Mouse (Mus musculus): ENCODE measurements around the gene Rpl13.

DNA sequence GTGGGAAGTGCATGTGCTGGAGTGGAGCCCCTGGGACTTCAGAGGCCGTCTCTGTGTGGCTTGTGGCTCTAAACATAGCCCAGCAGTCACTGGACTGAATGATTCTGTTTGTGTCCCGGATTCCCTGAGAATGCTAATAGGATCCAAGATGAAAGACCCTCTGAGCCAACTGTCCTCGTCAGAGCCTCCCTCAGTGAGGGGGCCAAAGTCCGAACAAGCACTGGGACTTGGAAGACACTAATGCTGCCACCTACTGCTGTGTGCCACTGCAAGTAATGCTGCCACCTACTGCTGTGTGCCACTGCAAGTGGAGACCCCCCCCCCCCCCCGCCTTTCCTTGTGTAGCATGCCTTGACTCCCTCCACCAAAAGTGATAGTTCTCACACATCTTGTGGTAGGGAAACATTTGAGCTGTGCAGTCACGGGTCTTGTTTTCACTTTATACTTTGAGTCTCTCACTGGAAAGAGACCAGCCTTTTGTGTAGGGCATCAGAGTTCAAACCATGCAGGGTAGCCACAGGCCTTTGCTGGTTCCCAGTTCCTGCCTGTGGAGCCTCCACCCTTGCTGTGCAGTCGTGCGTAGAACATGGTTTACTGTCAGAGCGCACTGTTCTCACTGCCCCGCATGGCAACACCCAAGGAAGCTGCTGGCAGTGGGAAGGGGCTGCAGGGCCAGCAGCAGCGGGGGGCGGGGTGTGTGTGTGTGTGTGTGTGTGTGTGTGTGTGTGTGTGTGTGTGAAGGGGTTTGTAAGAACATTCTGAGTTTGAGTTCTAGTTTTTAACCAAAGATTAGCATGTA is 4.2 kb upstream of the Rpl13 start:
- TF ChIP-seq CTCF (IDR thresholded peaks at IDR 0.05; ENCODE audit: borderline replicate concordance, control insufficient read depth, extremely low read depth, insufficient read depth, low read length, poor library complexity) (no peak), POLR2A (IDR thresholded peaks at IDR 0.05; ENCODE audit: control insufficient read depth, extremely low read depth, insufficient read depth, low read length, poor library complexity) (no peak)

All from thymus, adult 2 months (tissue).